Mouse (Mus musculus): ENCODE data around the gene Prim2. TPM values are rescaled to one million over a fixed set of nuclear protein-coding genes. Genes with fewer than 3 reads are reported as not detected.

The Prim2 gene
- total RNA-seq, 1 experiment, result 39.0 TPM

GRCm38 (mm10) chr1:33535140-33535686 is 134.4 kb downstream of the Prim2 start:
- DNase-seq (ENCODE audit: low read depth, low spot score), result no peak
- no peak overlapping the region for H3K27ac ChIP-seq (ENCODE audit: insufficient read depth, low read depth, low read length, poor library complexity, severe bottlenecking)
- TF ChIP-seq HCFC1 (IDR thresholded peaks at IDR 0.05; ENCODE audit: borderline replicate concordance, insufficient read depth, low read length) (no peak), CHD2 (IDR thresholded peaks at IDR 0.05; ENCODE audit: low read depth, low read length) (no peak), ZC3H11A (IDR thresholded peaks at IDR 0.05; ENCODE audit: borderline replicate concordance, low read depth, low read length) (no peak), ZNF384 (IDR thresholded peaks at IDR 0.05; ENCODE audit: low read depth, low read length) (no peak), MAFK (IDR thresholded peaks at IDR 0.05; ENCODE audit: insufficient read depth, low read depth, low read length) (no peak)
- no peaks in the 10 kb centered on the region for H3K36me3 ChIP-seq (ENCODE audit: control insufficient read depth, insufficient read depth, low read length, poor library complexity, severe bottlenecking)
- no peaks in the 10 kb centered on the region for H3K4me1 ChIP-seq (ENCODE audit: control insufficient read depth in 2 of 2, insufficient read depth in 2 of 2, low read length in 2 of 2, poor library complexity in 1 of 2)
- H3K4me3 ChIP-seq (ENCODE audit: insufficient read depth in 1 of 2, low read depth in 1 of 2, low read length in 2 of 2, poor library complexity in 1 of 2, severe bottlenecking in 1 of 2), result no peak overlapping the region
- in situ Hi-C loops (cut with MboI; ENCODE audit: low sequenced_read_pairs in 2 of 2, unreplicated experiment in 2 of 2), result no loop called here
- no peaks in the 10 kb centered on the region for H3K9me3 ChIP-seq (ENCODE audit: control insufficient read depth, insufficient read depth, low read depth, low read length)
- H3K9ac ChIP-seq (ENCODE audit: insufficient read depth, low read depth, low read length, poor library complexity, severe bottlenecking), result no peak overlapping the region

GRCm38 (mm10) chr1:33531860-33532259 is 137.7 kb downstream of the Prim2 start:
- in situ Hi-C loops (cut with MboI; ENCODE audit: low sequenced_read_pairs in 2 of 2, unreplicated experiment in 2 of 2), result no loop called here
- TF ChIP-seq MAFK (IDR thresholded peaks at IDR 0.05; ENCODE audit: insufficient read depth, low read depth, low read length) (no peak), HCFC1 (IDR thresholded peaks at IDR 0.05; ENCODE audit: borderline replicate concordance, insufficient read depth, low read length) (no peak), ZNF384 (IDR thresholded peaks at IDR 0.05; ENCODE audit: low read depth, low read length) (no peak), CHD2 (IDR thresholded peaks at IDR 0.05; ENCODE audit: low read depth, low read length) (no peak), ZC3H11A (IDR thresholded peaks at IDR 0.05; ENCODE audit: borderline replicate concordance, low read depth, low read length) (no peak)
- H3K27ac ChIP-seq (ENCODE audit: insufficient read depth, low read depth, low read length, poor library complexity, severe bottlenecking), result no peak overlapping the region
- no peaks in the 10 kb centered on the region for H3K9me3 ChIP-seq (ENCODE audit: control insufficient read depth, insufficient read depth, low read depth, low read length)
- H3K36me3 ChIP-seq (ENCODE audit: control insufficient read depth, insufficient read depth, low read length, poor library complexity, severe bottlenecking), result no peaks in the 10 kb centered on the region
- no peak for DNase-seq (ENCODE audit: low read depth, low spot score)
- H3K4me3 ChIP-seq (ENCODE audit: insufficient read depth in 1 of 2, low read depth in 1 of 2, low read length in 2 of 2, poor library complexity in 1 of 2, severe bottlenecking in 1 of 2), result no peak overlapping the region; a peak in 1 of 4 replicates
- H3K4me1 ChIP-seq (ENCODE audit: control insufficient read depth in 2 of 2, insufficient read depth in 2 of 2, low read length in 2 of 2, poor library complexity in 1 of 2), result no peaks in the 10 kb centered on the region
- H3K9ac ChIP-seq (ENCODE audit: insufficient read depth, low read depth, low read length, poor library complexity, severe bottlenecking), result no peak overlapping the region

GRCm38 (mm10) chr1:33531097-33531856 is 138.3 kb downstream of the Prim2 start:
- H3K9ac ChIP-seq (ENCODE audit: insufficient read depth, low read depth, low read length, poor library complexity, severe bottlenecking), result no peak overlapping the region
- no peak for DNase-seq (ENCODE audit: low read depth, low spot score)
- H3K9me3 ChIP-seq (ENCODE audit: control insufficient read depth, insufficient read depth, low read depth, low read length), result no peaks in the 10 kb centered on the region
- no peak overlapping the region; a peak in 1 of 4 replicates for H3K4me3 ChIP-seq (ENCODE audit: insufficient read depth in 1 of 2, low read depth in 1 of 2, low read length in 2 of 2, poor library complexity in 1 of 2, severe bottlenecking in 1 of 2)
- no peak for TF ChIP-seq MAFK (IDR thresholded peaks at IDR 0.05; ENCODE audit: insufficient read depth, low read depth, low read length)
- TF ChIP-seq ZNF384 (IDR thresholded peaks at IDR 0.05; ENCODE audit: low read depth, low read length), result no peak
- no peak for TF ChIP-seq ZC3H11A (IDR thresholded peaks at IDR 0.05; ENCODE audit: borderline replicate concordance, low read depth, low read length)
- TF ChIP-seq CHD2 (IDR thresholded peaks at IDR 0.05; ENCODE audit: low read depth, low read length), result no peak
- no peak for TF ChIP-seq HCFC1 (IDR thresholded peaks at IDR 0.05; ENCODE audit: borderline replicate concordance, insufficient read depth, low read length)
- no peak overlapping the region for H3K27ac ChIP-seq (ENCODE audit: insufficient read depth, low read depth, low read length, poor library complexity, severe bottlenecking)
- H3K36me3 ChIP-seq (ENCODE audit: control insufficient read depth, insufficient read depth, low read length, poor library complexity, severe bottlenecking), result no peaks in the 10 kb centered on the region
- in situ Hi-C loops (cut with MboI; ENCODE audit: low sequenced_read_pairs in 2 of 2, unreplicated experiment in 2 of 2), result no loop called here
- no peaks in the 10 kb centered on the region for H3K4me1 ChIP-seq (ENCODE audit: control insufficient read depth in 2 of 2, insufficient read depth in 2 of 2, low read length in 2 of 2, poor library complexity in 1 of 2)

GRCm38 (mm10) chr1:33530491-33530890 is 139.1 kb downstream of the Prim2 start:
- TF ChIP-seq HCFC1 (IDR thresholded peaks at IDR 0.05; ENCODE audit: borderline replicate concordance, insufficient read depth, low read length), result no peak
- no peak for TF ChIP-seq MAFK (IDR thresholded peaks at IDR 0.05; ENCODE audit: insufficient read depth, low read depth, low read length)
- no peak for TF ChIP-seq ZNF384 (IDR thresholded peaks at IDR 0.05; ENCODE audit: low read depth, low read length)
- no peak for TF ChIP-seq CHD2 (IDR thresholded peaks at IDR 0.05; ENCODE audit: low read depth, low read length)
- TF ChIP-seq ZC3H11A (IDR thresholded peaks at IDR 0.05; ENCODE audit: borderline replicate concordance, low read depth, low read length), result no peak
- Histone ChIP-seq H3K9ac (ENCODE audit: insufficient read depth, low read depth, low read length, poor library complexity, severe bottlenecking) (no peak overlapping the region), H3K4me1 (ENCODE audit: control insufficient read depth in 2 of 2, insufficient read depth in 2 of 2, low read length in 2 of 2, poor library complexity in 1 of 2) (no peaks in the 10 kb centered on the region), H3K4me3 (ENCODE audit: insufficient read depth in 1 of 2, low read depth in 1 of 2, low read length in 2 of 2, poor library complexity in 1 of 2, severe bottlenecking in 1 of 2) (no peak overlapping the region), H3K27ac (ENCODE audit: insufficient read depth, low read depth, low read length, poor library complexity, severe bottlenecking) (no peak overlapping the region), H3K36me3 (ENCODE audit: control insufficient read depth, insufficient read depth, low read length, poor library complexity, severe bottlenecking) (no peaks in the 10 kb centered on the region), H3K9me3 (ENCODE audit: control insufficient read depth, insufficient read depth, low read depth, low read length) (no peaks in the 10 kb centered on the region)
- DNase-seq (ENCODE audit: low read depth, low spot score), result no peak
- in situ Hi-C loops (cut with MboI; ENCODE audit: low sequenced_read_pairs in 2 of 2, unreplicated experiment in 2 of 2), result no loop called here
